Mouse (Mus musculus) ES-E14 (cell line): ENCODE data around the gene Cnot10. TPM values are rescaled to one million over a fixed set of nuclear protein-coding genes. Genes with fewer than 3 reads are reported as not detected.

Experiments
- DNase-seq: peaks from one replicate; pipeline ENCODE4 v3.0.0-alpha.2; 2013; ENCODE audit warnings: low read depth, low spot score
- H3K27ac ChIP-seq: 2 replicates; pipeline ENCODE4 v1.5.1; 2012; ENCODE audit warnings: low read depth, mild to moderate bottlenecking, low read length, moderate library complexity, mixed read lengths; ENCODE audit not compliant: poor library complexity, insufficient read depth, severe bottlenecking
- H3K36me3 ChIP-seq: 2 replicates; pipeline ENCODE4 v1.6.1; 2012; ENCODE audit warnings: mild to moderate bottlenecking, low read length, moderate library complexity, mixed read lengths; ENCODE audit not compliant: control insufficient read depth, poor library complexity, insufficient read depth, severe bottlenecking
- H3K4me1 ChIP-seq, 2 experiments: fragments of 150-350 bp in 1 of 2; sonication (generic) in 1 of 2; 2 replicates each; pipeline ENCODE4 v1.6.1; 2012; ENCODE audit warnings: low read length in 2 of 2, mild to moderate bottlenecking in 1 of 2, mixed read lengths in 1 of 2; ENCODE audit not compliant: control insufficient read depth in 2 of 2, insufficient read depth in 2 of 2, poor library complexity in 1 of 2
- H3K4me3 ChIP-seq, 2 experiments: fragments of 150-350 bp in 1 of 2; sonication (generic) in 1 of 2; 2 replicates each; pipeline ENCODE4 v1.5.1; 2012; ENCODE audit warnings: low read length in 2 of 2, low read depth in 1 of 2, mild to moderate bottlenecking in 1 of 2, mixed read lengths in 1 of 2; ENCODE audit not compliant: insufficient read depth in 1 of 2, poor library complexity in 1 of 2, severe bottlenecking in 1 of 2
- H3K9ac ChIP-seq: 2 replicates; pipeline ENCODE4 v1.6.1; 2012; ENCODE audit warnings: low read depth, mild to moderate bottlenecking, low read length, mixed read lengths; ENCODE audit not compliant: poor library complexity, insufficient read depth, severe bottlenecking
- H3K9me3 ChIP-seq: fragments of 150-350 bp; sonication (generic); 2 replicates; pipeline ENCODE4 v1.6.1; 2012; ENCODE audit warnings: low read depth, mild to moderate bottlenecking, low read length; ENCODE audit not compliant: control insufficient read depth, insufficient read depth
- CHD2 ChIP-seq: IDR thresholded peaks from 2 replicates; pipeline ENCODE4 v1.6.1; 2014; ENCODE audit warnings: mild to moderate bottlenecking, low read depth, low read length, inconsistent platforms
- HCFC1 ChIP-seq: IDR thresholded peaks from 2 replicates; pipeline ENCODE4 v1.6.1; 2012; ENCODE audit warnings: low read length, inconsistent platforms, borderline replicate concordance; ENCODE audit not compliant: insufficient read depth
- MAFK ChIP-seq: IDR thresholded peaks from 2 replicates; pipeline ENCODE4 v1.6.1; 2014; ENCODE audit warnings: mild to moderate bottlenecking, low read depth, low read length, inconsistent platforms; ENCODE audit not compliant: insufficient read depth
- ZC3H11A ChIP-seq: IDR thresholded peaks from 2 replicates; pipeline ENCODE4 v1.6.1; 2012; ENCODE audit warnings: low read depth, mild to moderate bottlenecking, inconsistent platforms, low read length, borderline replicate concordance
- ZNF384 ChIP-seq: IDR thresholded peaks from 2 replicates; pipeline ENCODE4 v1.6.1; 2012; ENCODE audit warnings: low read depth, low read length, inconsistent platforms
- in situ Hi-C, 2 experiments: fragments of 600-800 bp; cut with MboI; formaldehyde crosslinking; loops; one replicate each; pipeline ENCODE4 v1.15.1; 2025; ENCODE audit warnings: low sequenced_read_pairs in 2 of 2, inconsistent platforms in 1 of 2; ENCODE audit not compliant: unreplicated experiment in 2 of 2
- total RNA-seq: library from RNA; depleted of rRNA; stranded (reverse); fragments of 300-350 nt; gene quantifications from 2 replicates; pipeline ENCODE4 v1.2.3, GENCODE M21; 2012

Gene Cnot10
- total RNA-seq, 1 experiment, result 73.0 TPM

GRCm38 (mm10) chr9:114554355-114554979 lies 85.5 kb downstream of the Cnot10 start:
- Histone ChIP-seq H3K9me3 (no peaks in the 10 kb centered on the region), H3K27ac (no peak overlapping the region), H3K9ac (peak overlapping the region; percentile 16; the same call in 1 of the 2 replicates), H3K4me1 (peaks cover 15 to 26% of the 10 kb centered on the region in 2 experiments), H3K4me3 (peak overlapping the region in 1 of 2 experiments; percentile 32; a peak in 1 of 4 replicates), H3K36me3 (peaks cover 25% of the 10 kb centered on the region)
- TF ChIP-seq MAFK, result no peak
- TF ChIP-seq CHD2, result no peak
- no peak for TF ChIP-seq HCFC1
- TF ChIP-seq ZNF384, result no peak
- no peak for TF ChIP-seq ZC3H11A
- no peak for DNase-seq
- in situ Hi-C loops, result no loop called here

DNA sequence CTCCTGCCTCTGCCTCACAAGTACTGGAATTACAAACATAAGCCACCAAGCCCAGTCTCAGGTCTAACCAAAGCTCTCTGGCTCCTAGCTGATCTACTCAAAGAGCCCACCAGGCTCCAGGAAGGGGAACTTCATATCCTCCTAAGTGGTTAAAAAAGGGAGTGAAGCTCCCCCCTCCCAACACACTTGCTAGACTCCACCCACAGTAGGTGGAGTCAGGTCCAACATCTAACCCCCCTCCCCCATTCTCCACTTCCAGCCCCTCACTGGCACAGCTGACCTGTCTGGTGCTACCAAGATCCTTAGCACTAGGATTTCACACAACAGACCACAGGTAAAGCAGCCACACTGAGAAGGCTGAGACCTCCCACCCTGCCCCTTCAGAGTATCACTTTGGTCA lies 86.2 kb downstream of the Cnot10 start:
- no peak overlapping the region for H3K4me3 ChIP-seq
- in situ Hi-C loops, result no loop called here
- no peak overlapping the region for H3K27ac ChIP-seq
- H3K4me1 ChIP-seq, result peaks cover 17 to 26% of the 10 kb centered on the region in 2 experiments
- no peak for DNase-seq
- no peak overlapping the region for H3K9ac ChIP-seq
- no peak for TF ChIP-seq CHD2
- no peak for TF ChIP-seq ZC3H11A
- H3K36me3 ChIP-seq, result peaks cover 25% of the 10 kb centered on the region
- no peaks in the 10 kb centered on the region for H3K9me3 ChIP-seq

DNA sequence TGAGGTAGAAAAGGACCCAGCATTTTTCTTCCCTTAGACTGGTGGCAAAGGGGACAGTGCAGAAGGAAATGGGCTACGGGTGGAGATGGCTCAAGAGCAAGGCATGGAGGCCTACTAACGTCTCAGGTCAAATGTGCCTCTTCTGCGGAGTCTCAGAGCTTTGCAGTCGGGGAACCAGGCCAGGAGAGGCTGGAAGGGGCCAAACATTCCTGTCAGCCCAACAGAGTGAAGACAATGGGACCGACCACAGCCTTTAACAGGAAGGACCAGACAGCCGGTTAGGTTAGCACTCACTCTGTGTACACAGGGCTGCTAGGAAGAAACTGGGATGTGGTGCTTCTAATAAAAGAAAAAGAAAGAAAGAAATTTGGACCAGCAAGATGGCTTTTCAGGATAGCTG lies 90.0 kb downstream of the Cnot10 start:
- TF ChIP-seq ZC3H11A (no peak), ZNF384 (no peak), MAFK (no peak), HCFC1 (no peak)
- H3K4me3 ChIP-seq, result peak overlapping the region; percentile 13 to 33; a peak in 3 of 4 replicates
- peaks cover 28 to 42% of the 10 kb centered on the region in 2 experiments for H3K4me1 ChIP-seq
- in situ Hi-C loops, result no loop called here
- peaks cover 33% of the 10 kb centered on the region for H3K36me3 ChIP-seq
- H3K9ac ChIP-seq, result peak overlapping the region; percentile 14; the same call in 1 of the 2 replicates
- no peaks in the 10 kb centered on the region for H3K9me3 ChIP-seq
- no peak for DNase-seq
- H3K27ac ChIP-seq, result peak overlapping the region; percentile 44

DNA sequence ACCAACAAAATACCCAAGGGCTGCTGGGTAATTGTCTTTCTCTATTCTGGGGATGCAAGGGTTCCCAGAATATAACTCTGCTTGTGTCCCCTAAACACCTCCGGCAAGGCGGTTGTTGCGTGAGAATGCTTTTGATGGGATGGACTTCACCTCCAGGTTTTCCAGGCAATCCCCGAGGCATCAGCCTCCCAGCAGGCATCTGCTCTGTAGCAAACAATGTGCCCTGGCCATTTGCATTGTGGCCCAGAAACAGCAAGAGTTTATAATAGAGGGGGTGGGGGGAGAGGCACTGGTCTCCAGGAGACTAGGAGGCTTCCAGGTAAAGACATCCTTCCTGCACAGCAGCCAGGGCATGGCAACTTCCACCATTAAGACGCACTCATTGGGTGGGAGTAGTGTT lies 90.9 kb downstream of the Cnot10 start:
- H3K4me1 ChIP-seq, result peaks cover 20 to 38% of the 10 kb centered on the region in 2 experiments
- no peak for DNase-seq
- peaks cover 27% of the 10 kb centered on the region for H3K36me3 ChIP-seq
- peak overlapping the region; percentile 66; the same call in 1 of the 2 replicates for H3K27ac ChIP-seq
- H3K9me3 ChIP-seq, result no peaks in the 10 kb centered on the region
- in situ Hi-C loops, result no loop called here
- H3K4me3 ChIP-seq, result peak overlapping the region; percentile 33 to 49
- no peak overlapping the region for H3K9ac ChIP-seq
- TF ChIP-seq MAFK (no peak), ZNF384 (no peak)

DNA sequence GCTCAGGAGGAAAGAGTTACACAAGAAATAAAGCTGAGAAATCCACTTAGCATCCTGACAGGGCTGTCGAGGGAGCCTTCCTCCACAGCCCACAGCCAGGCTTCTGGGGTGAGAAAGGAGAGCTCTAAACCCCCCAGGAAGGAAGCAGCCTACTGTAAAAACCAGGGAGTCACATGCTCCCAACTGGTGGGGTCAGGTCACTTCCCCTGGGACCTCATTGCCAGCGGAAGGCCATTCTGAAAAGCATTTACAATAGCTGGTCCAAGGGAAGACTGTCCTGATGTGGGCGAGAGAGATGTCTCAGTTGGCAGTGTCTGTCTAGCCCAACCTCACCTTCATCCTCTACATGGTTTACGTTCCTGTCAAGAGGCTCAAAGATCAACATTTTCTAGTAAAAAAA lies 91.5 kb downstream of the Cnot10 start:
- H3K36me3 ChIP-seq, result peaks cover 29% of the 10 kb centered on the region
- DNase-seq, result no peak
- no peak overlapping the region for H3K9ac ChIP-seq
- H3K9me3 ChIP-seq, result no peaks in the 10 kb centered on the region
- H3K27ac ChIP-seq, result peak overlapping the region; percentile 66; the same call in 1 of the 2 replicates
- peak overlapping the region; percentile 33 to 49 for H3K4me3 ChIP-seq
- TF ChIP-seq MAFK (no peak), ZC3H11A (no peak), HCFC1 (no peak)
- in situ Hi-C loops, result no loop called here
- H3K4me1 ChIP-seq, result peaks cover 18 to 37% of the 10 kb centered on the region in 2 experiments
